Mouse (Mus musculus) forebrain, embryonic 16.5 days (tissue): ENCODE results near the gene Sec14l3. TPM values are rescaled to one million over a fixed set of nuclear protein-coding genes. Genes with fewer than 3 reads are reported as not detected.

Experiments
- ATAC-seq: fragments of 200-750 bp; cut with Nextera tagmentation; 2 replicates; pipeline ENCODE4 v1.8.0; 2017; ENCODE audit warnings: mild to moderate bottlenecking, moderate library complexity
- H3K27ac ChIP-seq: fragments of 300-500 bp; sonication (generic); 2 replicates; pipeline ENCODE4 v1.5.1; 2014; ENCODE audit warnings: low read length, control low read depth
- H3K27me3 ChIP-seq: fragments of 300-500 bp; sonication (generic); replicated peaks from 2 replicates; pipeline ENCODE4 v1.6.1; 2014; ENCODE audit warnings: low read length; ENCODE audit not compliant: control insufficient read depth, insufficient read depth
- H3K36me3 ChIP-seq: fragments of 300-500 bp; sonication (generic); 2 replicates; pipeline ENCODE4 v1.6.1; 2014; ENCODE audit not compliant: control insufficient read depth, insufficient read depth
- H3K4me1 ChIP-seq: fragments of 300-500 bp; sonication (generic); replicated peaks from 2 replicates; pipeline ENCODE4 v1.6.1; 2014; ENCODE audit warnings: low read length; ENCODE audit not compliant: control insufficient read depth, insufficient read depth
- H3K4me2 ChIP-seq: fragments of 300-500 bp; sonication (generic); 2 replicates; pipeline ENCODE4 v1.6.1; 2014; ENCODE audit warnings: mild to moderate bottlenecking, low read length, control low read depth
- H3K4me3 ChIP-seq: fragments of 300-500 bp; sonication (generic); replicated peaks from 2 replicates; pipeline ENCODE4 v1.5.1; 2014; ENCODE audit warnings: mild to moderate bottlenecking, low read length, control low read depth
- H3K9ac ChIP-seq: fragments of 300-500 bp; sonication (generic); replicated peaks from 2 replicates; pipeline ENCODE4 v1.6.1; 2014; ENCODE audit warnings: low read depth, low read length, control low read depth
- H3K9me3 ChIP-seq: fragments of 300-500 bp; sonication (generic); 2 replicates; pipeline ENCODE4 v1.6.1; 2016; ENCODE audit warnings: low read length; ENCODE audit not compliant: control insufficient read depth
- WGBS: fragments of 180-500 bp; shearing (Covaris S2); extraction: QIAGEN DNeasy Blood & Tissue Kit; methylation state at CpG from one replicate; pipeline ENCODE4 v1.1.7; 2014; 5-methylcytosine and 5-hydroxymethylcytosine counted together
- polyA plus RNA-seq: library from polyadenylated mRNA; unstranded; fragments of >200 nt; fragmentation: Nextera tagmentation; extraction: Ambion mirVana; gene quantifications from 2 replicates; pipeline ENCODE4 v1.2.1, GENCODE M21; 2015

Sec14l3 gene
- polyA plus RNA-seq, 1 experiment from 2014 or later, result 2.8 TPM

DNA sequence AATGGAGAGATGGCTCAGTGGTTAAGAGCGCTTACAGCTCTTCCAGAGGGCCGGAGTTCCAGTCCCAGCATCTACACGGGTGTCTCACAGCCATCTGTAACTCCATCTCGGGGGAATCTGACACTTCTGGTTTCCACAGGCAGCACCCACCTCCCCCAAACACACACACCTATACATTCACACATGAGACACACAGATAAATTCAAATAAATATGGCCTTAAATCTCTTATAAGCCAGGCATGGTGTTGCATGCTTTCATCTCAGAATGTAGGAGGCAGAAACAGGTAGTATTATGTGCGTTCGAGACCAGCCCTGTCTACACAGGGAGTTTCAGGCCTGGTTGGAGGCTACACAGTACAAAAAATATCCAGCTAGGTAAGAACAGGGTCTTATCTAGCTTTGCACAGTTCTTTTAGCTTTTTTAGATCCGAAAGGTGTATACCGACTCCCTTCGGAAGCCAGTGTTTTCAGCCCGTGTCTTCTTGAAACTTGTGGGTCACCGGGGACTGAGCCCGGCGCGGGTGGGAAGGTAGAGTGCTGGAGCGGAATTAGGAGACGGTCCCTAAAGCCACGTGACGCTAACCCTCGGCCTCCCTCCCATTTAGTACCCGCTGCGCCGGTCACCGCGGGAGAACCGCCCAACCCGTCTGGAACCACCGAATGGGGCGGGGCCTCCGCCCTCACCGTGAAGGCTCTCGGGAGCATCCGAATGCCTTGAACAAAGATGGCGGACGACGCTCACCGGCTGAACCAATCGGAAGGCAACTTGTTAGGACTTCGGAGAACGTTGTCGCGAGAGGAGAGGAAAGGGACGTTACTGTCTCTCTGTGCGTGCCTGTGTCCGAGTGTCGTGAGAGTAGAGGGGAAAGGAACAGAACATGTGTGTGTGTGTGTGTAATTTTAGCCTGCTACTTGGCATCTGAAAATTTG lies 31.7 kb downstream of the Sec14l3 start:
- Histone ChIP-seq H3K4me3 (peak overlapping the region; percentile 43), H3K36me3 (no peaks in the 10 kb centered on the region), H3K27ac (peak overlapping the region; percentile 81), H3K4me1 (peaks cover 16% of the 10 kb centered on the region), H3K9ac (peak overlapping the region; percentile 63), H3K27me3 (no peaks in the 10 kb centered on the region), H3K4me2 (peak overlapping the region; percentile 74), H3K9me3 (no peaks in the 10 kb centered on the region)
- 3% methylated on average over 45 of the region's 45 CpGs for WGBS
- peak; percentile 98 for ATAC-seq

DNA sequence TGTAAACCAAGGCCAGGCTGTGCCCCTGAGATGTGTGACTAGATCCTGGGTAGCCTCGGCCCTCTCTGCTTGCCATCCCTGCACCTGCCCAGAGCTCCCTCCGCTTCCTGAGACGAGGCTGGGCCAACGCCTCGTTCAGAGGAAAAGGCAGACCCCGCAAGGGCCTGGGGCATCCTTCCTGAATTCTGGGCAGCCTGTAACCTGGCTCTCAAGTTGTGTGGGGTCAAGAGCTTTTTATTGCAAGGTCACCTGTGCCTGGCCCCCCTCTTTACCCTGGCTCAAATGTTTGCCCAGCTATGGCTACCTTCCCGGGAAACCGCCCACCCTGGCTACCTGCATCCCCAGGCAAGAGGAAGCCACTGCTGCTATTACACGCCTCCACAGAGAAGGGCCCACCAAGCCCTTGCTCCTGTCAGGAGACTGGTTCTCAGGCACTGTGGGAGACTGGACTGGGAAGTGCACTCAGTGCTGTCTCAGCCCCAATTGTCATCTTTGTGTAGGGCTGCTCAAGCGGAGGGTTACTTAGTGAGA lies 32.5 kb downstream of the Sec14l3 start:
- WGBS, result 23% methylated on average over 10 of the region's 10 CpGs
- Histone ChIP-seq H3K4me3 (peak overlapping the region; percentile 43), H3K4me2 (peak overlapping the region; percentile 74), H3K4me1 (peaks cover 16% of the 10 kb centered on the region), H3K9me3 (no peaks in the 10 kb centered on the region), H3K9ac (peak overlapping the region; percentile 63), H3K27me3 (no peaks in the 10 kb centered on the region), H3K27ac (peak overlapping the region; percentile 81), H3K36me3 (no peaks in the 10 kb centered on the region)
- ATAC-seq, result peak; percentile 27

DNA sequence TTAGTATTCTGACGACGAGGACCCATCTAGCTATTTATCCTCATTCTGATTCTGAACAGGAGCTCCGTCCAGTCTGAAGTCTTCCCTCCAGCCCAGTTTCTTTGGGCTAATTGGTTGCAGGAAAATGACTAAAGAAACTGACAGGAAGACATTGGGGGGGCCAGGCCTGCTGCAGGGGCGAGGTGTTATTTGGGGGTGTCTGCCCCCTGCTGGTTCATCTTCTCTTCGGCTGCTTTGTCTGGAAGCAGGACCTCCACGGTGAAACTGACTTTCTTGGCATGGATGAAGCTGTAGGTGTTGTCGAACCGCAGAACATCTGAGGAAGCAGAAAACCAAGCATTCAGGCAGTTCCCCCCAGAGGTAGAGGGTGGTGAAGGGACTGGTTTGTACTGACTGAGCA lies 33.5 kb downstream of the Sec14l3 start:
- H3K4me2 ChIP-seq, result no peak overlapping the region
- H3K9ac ChIP-seq, result no peak overlapping the region
- H3K9me3 ChIP-seq, result no peaks in the 10 kb centered on the region
- no peaks in the 10 kb centered on the region for H3K36me3 ChIP-seq
- no peaks in the 10 kb centered on the region for H3K27me3 ChIP-seq
- no peak overlapping the region for H3K27ac ChIP-seq
- H3K4me1 ChIP-seq, result peaks cover 16% of the 10 kb centered on the region
- no peak for ATAC-seq
- no peak overlapping the region for H3K4me3 ChIP-seq
- 57% methylated on average over 8 of the region's 8 CpGs for WGBS

DNA sequence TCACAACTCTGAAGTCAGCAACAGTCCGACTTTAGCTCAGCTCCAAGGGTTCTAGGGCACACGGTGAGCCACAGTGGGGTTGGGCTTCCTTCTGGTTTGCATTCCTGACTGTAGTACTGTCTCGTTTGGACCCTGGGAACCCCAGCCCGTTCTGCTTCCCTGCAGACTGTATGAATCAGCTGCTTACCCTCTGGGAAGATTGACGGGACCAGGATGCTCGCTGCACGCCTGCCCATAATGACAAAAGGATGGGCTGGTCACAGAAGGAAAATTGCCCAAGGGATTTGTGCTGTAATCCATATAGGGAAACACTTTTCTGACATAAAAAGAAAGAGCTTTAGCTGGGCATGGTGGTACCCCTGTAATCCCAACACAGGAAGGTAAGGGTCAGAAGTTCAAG lies 34.2 kb downstream of the Sec14l3 start:
- H3K27ac ChIP-seq, result no peak overlapping the region
- H3K9me3 ChIP-seq, result no peaks in the 10 kb centered on the region
- H3K36me3 ChIP-seq, result no peaks in the 10 kb centered on the region
- H3K4me2 ChIP-seq, result no peak overlapping the region
- H3K9ac ChIP-seq, result no peak overlapping the region
- peaks cover 16% of the 10 kb centered on the region for H3K4me1 ChIP-seq
- ATAC-seq, result no peak
- no peak overlapping the region for H3K4me3 ChIP-seq
- WGBS, result 77% methylated on average over 7 of the region's 7 CpGs
- no peaks in the 10 kb centered on the region for H3K27me3 ChIP-seq

DNA sequence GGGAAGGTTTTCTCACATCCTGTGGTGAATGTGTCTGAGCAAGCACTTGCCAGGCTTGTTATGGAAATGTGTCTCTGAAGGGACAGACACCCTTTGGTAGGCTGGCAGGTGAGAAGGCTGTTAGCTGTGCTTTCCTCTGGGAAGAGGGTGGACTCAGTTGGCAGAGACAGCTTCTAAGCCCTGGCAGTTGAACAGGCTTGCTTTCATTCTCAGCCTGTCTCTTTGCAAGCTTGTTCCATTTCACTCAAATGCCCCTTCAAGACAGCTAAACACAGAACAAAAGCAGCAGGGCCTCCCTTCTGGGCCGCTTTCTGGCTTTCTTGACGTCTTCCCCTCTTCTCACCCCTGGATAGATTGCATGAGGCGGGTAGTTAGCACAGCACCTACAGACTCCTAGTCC lies 34.8 kb downstream of the Sec14l3 start:
- H3K9ac ChIP-seq, result no peak overlapping the region
- no peaks in the 10 kb centered on the region for H3K36me3 ChIP-seq
- H3K4me2 ChIP-seq, result no peak overlapping the region
- no peak overlapping the region for H3K27ac ChIP-seq
- no peaks in the 10 kb centered on the region for H3K9me3 ChIP-seq
- H3K4me1 ChIP-seq, result peaks cover 14% of the 10 kb centered on the region
- no peak for ATAC-seq
- no peaks in the 10 kb centered on the region for H3K27me3 ChIP-seq
- H3K4me3 ChIP-seq, result no peak overlapping the region
- WGBS, result 53% methylated on average over 3 of the region's 3 CpGs

DNA sequence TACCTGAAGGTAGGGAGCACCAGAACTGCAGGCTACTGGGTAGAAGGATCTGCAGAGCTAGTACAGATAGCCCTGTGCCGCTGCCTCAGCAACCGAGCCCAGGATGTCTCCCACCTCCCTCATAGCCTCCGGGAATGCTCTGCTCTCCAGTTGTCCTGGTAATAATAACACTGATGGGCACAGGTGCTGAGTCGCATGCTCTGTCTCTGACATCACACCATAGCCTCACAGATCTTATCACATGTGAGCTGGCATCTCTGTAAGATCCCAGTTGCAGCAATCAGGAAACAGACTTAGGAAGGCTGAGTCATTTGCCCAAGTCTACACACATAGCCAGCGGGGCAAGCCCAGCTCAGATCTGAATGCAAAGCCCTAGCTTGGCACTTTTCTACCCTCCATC lies 37.2 kb downstream of the Sec14l3 start:
- no peak for ATAC-seq
- H3K4me2 ChIP-seq, result no peak overlapping the region

DNA sequence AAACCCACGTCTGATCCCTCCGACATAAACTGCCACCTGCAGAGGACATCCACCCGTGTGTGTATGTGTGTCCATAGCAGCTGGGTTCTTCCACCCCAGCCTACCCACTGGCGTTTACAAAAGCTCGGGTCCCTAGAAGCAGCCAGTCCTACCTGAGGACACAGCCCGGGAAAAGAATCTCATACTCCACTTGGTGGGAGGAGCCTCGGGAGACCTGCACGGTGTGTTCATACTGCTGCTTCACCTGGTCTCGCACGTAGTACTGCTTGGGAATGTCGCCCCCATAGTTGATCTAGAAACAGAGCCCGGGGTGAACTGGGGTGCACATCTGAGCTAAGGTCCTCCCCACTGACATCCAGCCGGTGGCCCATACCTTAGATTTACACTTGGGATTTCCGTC lies 38.9 kb downstream of the Sec14l3 start:
- 85% methylated on average over 14 of the region's 14 CpGs for WGBS

More for the DNA sequence above, 37.2 kb downstream of the Sec14l3 start:
- H3K4me1 ChIP-seq, result peaks cover 6% of the 10 kb centered on the region
- no peaks in the 10 kb centered on the region for H3K36me3 ChIP-seq
- WGBS, result 86% methylated on average over 5 of the region's 5 CpGs
- no peak overlapping the region for H3K27ac ChIP-seq
- H3K9me3 ChIP-seq, result no peaks in the 10 kb centered on the region
- H3K27me3 ChIP-seq, result no peaks in the 10 kb centered on the region
- no peak overlapping the region for H3K9ac ChIP-seq
- no peak overlapping the region for H3K4me3 ChIP-seq

DNA sequence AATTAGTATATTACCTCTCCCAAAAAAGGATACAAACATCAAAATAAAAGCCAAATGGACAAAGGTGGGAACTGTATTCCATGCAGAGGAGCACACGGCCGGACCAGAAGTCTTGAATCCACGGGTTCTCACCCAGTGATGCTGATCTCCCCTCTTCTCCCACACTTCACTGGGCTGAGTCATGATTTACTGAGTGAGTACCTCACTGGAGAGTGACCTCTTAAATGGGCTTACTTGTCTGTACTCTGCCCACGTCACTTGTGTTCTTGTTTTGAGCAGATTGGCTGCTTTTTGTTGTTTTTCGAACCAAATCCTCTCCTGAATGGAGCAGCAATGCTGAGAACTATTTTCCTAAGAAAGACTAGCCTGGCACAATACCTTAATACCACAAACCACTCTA lies 40.3 kb downstream of the Sec14l3 start:
- H3K27ac ChIP-seq, result no peak overlapping the region
- H3K4me1 ChIP-seq, result no peaks in the 10 kb centered on the region
- H3K36me3 ChIP-seq, result no peaks in the 10 kb centered on the region
- ATAC-seq, result no peak
- no peak overlapping the region for H3K4me3 ChIP-seq
- no peaks in the 10 kb centered on the region for H3K9me3 ChIP-seq
- no peak overlapping the region for H3K9ac ChIP-seq
- H3K4me2 ChIP-seq, result no peak overlapping the region
- 85% methylated on average over 5 of the region's 5 CpGs for WGBS
- no peaks in the 10 kb centered on the region for H3K27me3 ChIP-seq

More for the DNA sequence above, 38.9 kb downstream of the Sec14l3 start:
- Histone ChIP-seq H3K4me1 (no peaks in the 10 kb centered on the region), H3K27ac (no peak overlapping the region), H3K27me3 (no peaks in the 10 kb centered on the region), H3K36me3 (no peaks in the 10 kb centered on the region), H3K9ac (no peak overlapping the region), H3K4me3 (no peak overlapping the region), H3K4me2 (no peak overlapping the region), H3K9me3 (no peaks in the 10 kb centered on the region)
- ATAC-seq, result no peak

DNA sequence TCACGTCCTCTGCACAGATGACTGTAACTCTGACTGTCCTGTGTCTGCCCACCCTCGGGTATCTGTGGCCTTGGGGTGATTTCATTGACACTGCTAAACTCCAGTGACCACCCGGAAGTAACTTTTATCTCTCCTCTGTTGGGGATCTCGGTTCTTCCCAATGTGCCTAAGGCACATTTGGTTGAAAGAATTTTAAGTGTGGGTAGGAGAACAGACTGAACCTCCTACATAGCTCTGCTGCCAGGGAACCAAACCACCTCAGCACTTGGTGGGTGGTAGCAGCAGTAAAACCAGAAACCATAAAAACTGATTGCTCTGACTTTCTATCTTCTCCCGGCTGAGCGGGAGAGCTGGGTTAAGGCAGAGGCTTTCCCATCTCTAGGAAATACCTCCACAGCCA lies 40.8 kb downstream of the Sec14l3 start:
- WGBS, result 78% methylated on average over 6 of the region's 6 CpGs
- no peak overlapping the region for H3K4me3 ChIP-seq
- no peaks in the 10 kb centered on the region for H3K9me3 ChIP-seq
- H3K36me3 ChIP-seq, result no peaks in the 10 kb centered on the region
- no peak overlapping the region for H3K4me2 ChIP-seq
- no peaks in the 10 kb centered on the region for H3K4me1 ChIP-seq
- no peak overlapping the region for H3K9ac ChIP-seq
- ATAC-seq, result no peak
- H3K27ac ChIP-seq, result no peak overlapping the region
- no peaks in the 10 kb centered on the region for H3K27me3 ChIP-seq
